Mouse (Mus musculus): Measurements from ENCODE around the gene Tamm41. TPM values are rescaled to one million over a fixed set of nuclear protein-coding genes. Genes with fewer than 3 reads are reported as not detected.

Gene Tamm41
- 68.9 and 74.8 TPM in 2 replicates for polyA plus RNA-seq (2015; fragmentation: Nextera tagmentation; extraction: Ambion mirVana)

DNA sequence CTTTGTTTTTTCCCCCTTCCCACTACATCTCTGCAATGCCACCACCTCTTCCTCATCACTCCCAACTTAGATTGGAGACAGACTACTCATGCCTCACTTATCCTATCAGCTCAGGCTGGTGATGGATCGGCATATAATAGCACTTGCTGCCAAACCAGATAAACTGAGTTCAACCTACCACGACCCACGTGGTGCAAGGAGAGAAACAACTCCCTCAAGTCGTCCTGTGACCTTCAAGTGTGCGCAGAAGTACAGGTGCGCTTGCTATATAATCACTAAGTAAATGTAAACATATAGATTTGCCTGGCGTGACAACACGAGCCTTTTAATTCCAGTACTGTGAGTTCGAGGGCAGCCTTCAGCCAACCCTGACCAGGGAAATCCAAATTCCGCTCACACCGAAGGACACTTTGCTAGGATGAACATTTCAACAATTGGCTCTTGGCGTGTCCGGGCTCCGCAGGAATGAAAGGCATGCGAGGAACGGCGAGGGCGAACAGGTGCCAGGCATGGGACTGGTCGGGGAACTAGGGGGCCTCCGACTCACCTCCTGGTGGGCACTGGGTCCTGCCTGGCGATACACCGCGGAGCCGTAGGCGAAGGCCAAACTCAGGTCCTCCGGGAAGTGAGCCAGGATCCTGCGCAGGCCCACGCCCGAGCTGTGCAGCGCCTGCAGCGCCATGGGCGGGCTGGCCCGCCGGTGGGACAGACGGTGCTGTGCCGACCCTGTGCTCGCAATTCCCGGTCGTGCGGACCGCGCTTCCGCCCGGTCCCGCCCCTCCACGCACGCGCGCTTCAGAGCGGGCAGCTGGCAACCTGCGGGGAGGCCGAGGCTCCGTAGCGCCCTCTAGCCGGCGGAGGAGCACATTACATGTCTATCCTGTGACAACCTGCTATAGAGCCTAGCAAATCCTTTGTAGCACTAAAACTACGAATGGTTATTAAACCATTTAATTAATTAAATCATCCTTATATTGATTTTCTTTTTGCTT is at the start of gene Tamm41:
Tamm41 (minus strand) TSS at position 774 of the 992 bp plus-strand sequence.
- Histone ChIP-seq H3K27ac (no peak within 1 kb of the TSS), H3K9me3 (no peaks in the 10 kb centered on the region), H3K4me1 (peaks cover 14% of the 10 kb centered on the region), H3K9ac (peak within 1 kb of the TSS; percentile 85), H3K36me3 (peaks cover 25% of the 10 kb centered on the region), H3K4me2 (replicated peaks) (peak within 1 kb of the TSS; percentile 87), H3K27me3 (no peaks in the 10 kb centered on the region), H3K4me3 (peak within 1 kb of the TSS; percentile 80)
- WGBS = 1% methylated on average over 57 of the region's 57 CpGs
- peak; percentile 93 for ATAC-seq (ENCODE audit: low FRiP score, low read depth)

DNA sequence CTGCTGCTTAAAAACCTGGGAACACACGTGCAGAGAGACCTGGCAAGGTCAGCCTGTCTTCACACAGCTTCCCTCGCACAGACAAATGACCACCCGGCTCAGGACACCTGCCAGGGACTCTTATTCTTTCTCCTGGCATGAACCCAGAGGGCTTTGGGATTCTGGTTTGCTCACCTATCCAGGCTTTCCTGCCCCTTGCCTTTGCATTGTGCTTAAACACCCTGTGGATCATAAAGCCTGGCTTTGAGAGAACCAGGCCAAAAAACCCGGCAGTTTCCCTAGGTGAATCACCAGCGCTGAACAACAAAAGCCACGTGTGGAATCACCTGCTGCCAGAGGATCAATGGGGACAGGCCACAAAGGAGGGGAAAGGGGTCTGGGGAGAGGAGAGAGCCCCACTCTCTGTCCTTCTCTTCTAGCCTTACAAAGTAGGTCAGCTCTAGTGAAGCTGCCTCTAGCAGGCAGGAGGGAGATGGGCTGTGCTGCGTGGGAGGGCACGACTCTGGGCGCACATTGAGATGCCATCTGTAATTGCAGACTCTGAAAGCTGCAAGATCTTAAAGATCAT is 47.7 kb upstream of the Tamm41 start:
- 57% methylated on average over 9 of the region's 9 CpGs for WGBS
- Histone ChIP-seq H3K27ac (no peak overlapping the region), H3K9ac (no peak overlapping the region), H3K4me1 (no peaks in the 10 kb centered on the region), H3K27me3 (no peaks in the 10 kb centered on the region), H3K9me3 (no peaks in the 10 kb centered on the region), H3K36me3 (no peaks in the 10 kb centered on the region), H3K4me2 (replicated peaks) (no peak overlapping the region), H3K4me3 (no peak overlapping the region)
- ATAC-seq (ENCODE audit: low FRiP score, low read depth) = no peak

GRCm38 (mm10) chr6:115076781-115077575 is 39.3 kb upstream of the Tamm41 start:
- Histone ChIP-seq H3K36me3 (no peaks in the 10 kb centered on the region), H3K27me3 (no peaks in the 10 kb centered on the region), H3K4me1 (no peaks in the 10 kb centered on the region), H3K4me2 (replicated peaks) (no peak overlapping the region), H3K9me3 (no peaks in the 10 kb centered on the region), H3K4me3 (no peak overlapping the region), H3K27ac (no peak overlapping the region), H3K9ac (no peak overlapping the region)
- no peak for ATAC-seq (ENCODE audit: low FRiP score, low read depth)
- WGBS = 50% methylated on average over 9 of the region's 9 CpGs

DNA sequence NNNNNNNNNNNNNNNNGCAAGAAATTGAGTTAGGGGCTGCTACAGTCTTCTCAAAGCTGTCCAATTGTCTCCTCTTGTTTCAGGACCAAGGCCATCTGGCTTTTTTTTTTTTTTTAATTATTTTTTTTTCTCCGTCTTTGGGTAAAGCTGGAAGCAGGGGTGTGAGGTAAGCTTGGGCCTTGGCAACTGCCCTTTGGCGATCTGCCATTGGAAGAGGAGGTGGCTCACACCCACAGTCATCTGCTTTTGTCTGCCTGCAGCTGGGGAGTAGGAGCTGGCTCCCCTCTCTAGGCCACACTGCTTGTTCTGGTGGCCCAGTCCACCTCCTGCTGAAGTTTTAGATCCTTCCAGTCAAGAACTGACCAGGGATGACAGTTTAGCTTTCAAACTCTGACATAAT is 34.3 kb upstream of the Tamm41 start:
- Histone ChIP-seq H3K27ac (no peak overlapping the region), H3K4me3 (no peak overlapping the region), H3K9me3 (no peaks in the 10 kb centered on the region), H3K27me3 (no peaks in the 10 kb centered on the region), H3K4me2 (replicated peaks) (no peak overlapping the region), H3K36me3 (no peaks in the 10 kb centered on the region), H3K4me1 (peaks cover 8% of the 10 kb centered on the region), H3K9ac (no peak overlapping the region)
- ATAC-seq (ENCODE audit: low FRiP score, low read depth) = no peak
- WGBS = 74% methylated on average over 2 of the region's 2 CpGs

- Histone ChIP-seq H3K27me3 (no peaks in the 10 kb centered on the region), H3K4me1 (peaks cover 4% of the 10 kb centered on the region; the same call in 1 of the 2 replicates), H3K9me3 (no peaks in the 10 kb centered on the region), H3K36me3 (no peaks in the 10 kb centered on the region), H3K4me3 (no peak overlapping the region), H3K9ac (no peak overlapping the region), H3K4me2 (replicated peaks) (no peak overlapping the region), H3K27ac (no peak overlapping the region)
- no peak for ATAC-seq (ENCODE audit: low FRiP score, low read depth)
- 45% methylated on average over 13 of the region's 13 CpGs for WGBS
Observed at GRCm38 (mm10) chr6:115065411-115066241, 27.9 kb upstream of the Tamm41 start.

GRCm38 (mm10) chr6:115062605-115063350 is 25.1 kb upstream of the Tamm41 start:
- no peak for ATAC-seq (ENCODE audit: low FRiP score, low read depth)
- Histone ChIP-seq H3K9ac (no peak overlapping the region), H3K4me3 (no peak overlapping the region), H3K4me1 (no peaks in the 10 kb centered on the region), H3K4me2 (replicated peaks) (no peak overlapping the region), H3K27ac (no peak overlapping the region), H3K27me3 (no peaks in the 10 kb centered on the region), H3K9me3 (no peaks in the 10 kb centered on the region), H3K36me3 (no peaks in the 10 kb centered on the region)
- WGBS = 63% methylated on average over 5 of the region's 5 CpGs

DNA sequence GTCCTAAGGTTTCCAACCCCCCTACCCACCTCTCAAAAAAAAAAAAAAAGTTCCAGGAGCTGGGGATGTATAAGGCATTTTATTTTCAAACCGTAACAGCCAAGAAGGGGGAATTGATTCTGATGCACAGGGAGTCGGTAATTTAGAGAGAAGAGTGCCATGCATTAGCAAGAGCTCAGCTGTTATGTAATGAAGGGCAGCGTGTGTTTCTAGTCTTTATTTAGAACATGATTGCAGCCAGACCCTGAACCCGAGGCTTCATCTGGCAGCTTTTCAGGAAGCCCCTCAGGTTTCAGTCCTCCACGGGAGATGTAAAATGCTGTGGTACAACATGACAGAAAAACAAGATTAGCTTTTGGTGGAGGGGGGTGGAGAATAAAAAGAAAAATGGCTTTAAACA is 21.6 kb upstream of the Tamm41 start:
- WGBS = 28% methylated on average over 5 of the region's 5 CpGs
- H3K36me3 ChIP-seq = no peaks in the 10 kb centered on the region
- no peak overlapping the region for H3K9ac ChIP-seq
- no peaks in the 10 kb centered on the region for H3K27me3 ChIP-seq
- H3K9me3 ChIP-seq = no peaks in the 10 kb centered on the region
- H3K27ac ChIP-seq = no peak overlapping the region
- H3K4me2 ChIP-seq (replicated peaks) = no peak overlapping the region
- H3K4me3 ChIP-seq = no peak overlapping the region
- 0 out of 2 replicates have a peak, but pooled peaks cover 2% of the 10 kb centered on the region for H3K4me1 ChIP-seq
- ATAC-seq (ENCODE audit: low FRiP score, low read depth) = no peak

DNA sequence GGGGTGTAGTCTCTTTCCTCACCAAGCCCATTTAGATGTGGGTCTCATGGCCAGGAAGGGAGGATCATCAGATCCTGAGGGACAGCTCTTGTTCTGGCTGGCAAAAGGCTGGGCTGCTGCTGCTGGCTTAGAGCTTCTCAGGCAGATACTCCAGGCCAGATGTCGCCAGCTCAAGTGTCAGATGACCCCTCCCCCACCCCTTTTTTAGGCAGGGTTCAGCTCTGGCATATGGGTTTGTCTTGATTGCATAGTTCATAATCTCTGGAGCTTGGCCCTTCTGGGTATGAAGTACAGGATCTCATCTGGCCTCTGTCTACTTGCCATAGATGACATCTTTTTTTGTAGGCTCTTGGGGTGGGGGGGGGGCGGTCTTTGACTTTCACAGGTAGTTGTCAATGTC is 19.0 kb upstream of the Tamm41 start:
- Histone ChIP-seq H3K4me3 (no peak overlapping the region), H3K27me3 (no peaks in the 10 kb centered on the region), H3K9me3 (no peaks in the 10 kb centered on the region), H3K9ac (no peak overlapping the region), H3K27ac (no peak overlapping the region), H3K4me1 (peaks cover 5% of the 10 kb centered on the region), H3K4me2 (replicated peaks) (no peak overlapping the region), H3K36me3 (no peaks in the 10 kb centered on the region)
- WGBS = 0% methylated on average over 1 of the region's 2 CpGs
- no peak for ATAC-seq (ENCODE audit: low FRiP score, low read depth)

DNA sequence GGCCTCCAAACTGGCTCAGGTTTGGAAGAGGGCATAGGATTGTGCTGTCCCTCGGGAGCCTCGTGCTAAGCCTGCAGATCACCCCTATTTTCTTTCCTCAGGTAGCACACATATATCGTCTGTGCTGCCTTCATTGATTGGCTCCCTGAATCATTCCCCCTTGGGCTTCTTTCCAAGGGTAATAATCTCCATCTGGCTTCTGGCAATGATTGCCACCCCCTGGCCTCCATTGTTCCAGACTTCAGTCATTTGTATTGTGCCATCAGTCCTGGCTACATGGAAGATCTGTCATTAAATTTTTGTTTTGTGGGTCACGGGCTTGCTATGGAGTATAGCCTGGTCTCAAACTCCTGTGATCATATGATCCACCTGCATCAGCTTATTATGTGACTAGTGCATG is 17.8 kb upstream of the Tamm41 start:
- no peak overlapping the region for H3K4me3 ChIP-seq
- 70% methylated on average over 4 of the region's 4 CpGs for WGBS
- H3K4me2 ChIP-seq (replicated peaks) = no peak overlapping the region
- no peak overlapping the region for H3K9ac ChIP-seq
- no peaks in the 10 kb centered on the region for H3K27me3 ChIP-seq
- H3K36me3 ChIP-seq = no peaks in the 10 kb centered on the region
- no peaks in the 10 kb centered on the region for H3K9me3 ChIP-seq
- H3K27ac ChIP-seq = no peak overlapping the region
- no peak for ATAC-seq (ENCODE audit: low FRiP score, low read depth)
- peaks cover 10% of the 10 kb centered on the region for H3K4me1 ChIP-seq

GRCm38 (mm10) chr6:115051586-115052197 is 14.0 kb upstream of the Tamm41 start:
- 0 out of 2 replicates have a peak, but pooled peaks cover 3% of the 10 kb centered on the region for H3K27me3 ChIP-seq
- no peak overlapping the region for H3K9ac ChIP-seq
- H3K4me3 ChIP-seq = no peak overlapping the region
- H3K27ac ChIP-seq = no peak overlapping the region
- WGBS = 41% methylated on average over 6 of the region's 6 CpGs
- no peak for ATAC-seq (ENCODE audit: low FRiP score, low read depth)
- no peak overlapping the region for H3K4me2 ChIP-seq (replicated peaks)
- no peaks in the 10 kb centered on the region for H3K36me3 ChIP-seq
- H3K9me3 ChIP-seq = no peaks in the 10 kb centered on the region
- peaks cover 10% of the 10 kb centered on the region for H3K4me1 ChIP-seq

Measured in limb, embryonic 13.5 days (tissue).